Mouse (Mus musculus) lung, adult 18-20 months (tissue): ENCODE data around the gene Mettl7a1.
"Not testable (repeated sequence)": the region's sequence is repeated elsewhere in the genome, so short reads cannot be mapped to it uniquely, and the experiment has no call there.

Experiments
- DNase-seq, 2 experiments: peaks; one replicate each; pipeline ENCODE4 v3.0.0; 2022; ENCODE audit warnings: mixed read lengths in 2 of 2

Mettl7a1 gene

DNA sequence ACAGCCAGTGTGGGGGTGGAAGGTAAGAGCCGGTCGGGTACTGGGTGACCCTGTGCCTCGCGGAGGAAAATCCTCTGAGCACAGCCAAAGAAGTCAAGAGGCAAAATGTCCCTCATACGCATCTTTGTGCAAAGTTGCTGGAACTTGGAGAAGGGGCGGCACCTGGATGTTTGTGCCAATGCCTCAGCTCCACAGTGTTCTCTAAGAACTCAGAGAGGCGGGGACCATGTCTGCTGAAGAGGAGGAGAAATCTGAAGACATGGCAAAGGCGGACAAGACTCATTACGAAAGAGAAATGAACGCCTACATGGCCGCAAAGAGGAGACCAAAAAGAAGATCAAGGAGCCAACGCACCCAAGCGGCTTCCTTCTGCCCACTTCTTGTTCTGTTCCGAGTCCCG, 2.4 kb upstream of the Mettl7a1 start:
- DNase-seq = peak; percentile 54 to 60

DNA sequence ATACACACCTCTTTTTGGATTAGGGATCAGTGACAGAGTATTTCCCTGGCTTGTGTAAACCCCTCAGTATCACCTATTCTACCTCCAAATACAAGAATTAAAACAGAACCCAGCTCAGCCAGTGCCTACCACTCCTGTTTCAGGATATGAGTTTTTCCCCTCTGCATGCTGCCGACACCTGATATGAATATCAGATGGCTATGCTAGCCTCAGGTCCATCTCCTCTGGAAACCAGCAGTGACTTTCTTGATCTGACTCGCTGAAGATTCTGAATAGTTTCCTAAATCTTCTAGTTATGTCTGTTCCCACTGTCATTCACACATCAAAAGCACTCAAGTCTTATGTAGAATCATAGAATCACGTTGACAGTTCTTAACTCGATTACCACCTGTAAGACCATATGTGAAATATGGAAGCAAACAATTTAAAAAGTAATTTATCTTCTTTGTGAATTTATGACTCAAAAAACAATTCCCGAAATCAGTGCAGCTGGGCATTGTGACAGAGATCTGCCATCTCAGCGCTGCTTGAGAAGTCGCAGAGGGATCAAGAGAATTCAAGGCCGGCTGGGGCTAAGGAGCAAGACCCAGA, 417 bp upstream of the Mettl7a1 start:
- no peak for DNase-seq

DNA sequence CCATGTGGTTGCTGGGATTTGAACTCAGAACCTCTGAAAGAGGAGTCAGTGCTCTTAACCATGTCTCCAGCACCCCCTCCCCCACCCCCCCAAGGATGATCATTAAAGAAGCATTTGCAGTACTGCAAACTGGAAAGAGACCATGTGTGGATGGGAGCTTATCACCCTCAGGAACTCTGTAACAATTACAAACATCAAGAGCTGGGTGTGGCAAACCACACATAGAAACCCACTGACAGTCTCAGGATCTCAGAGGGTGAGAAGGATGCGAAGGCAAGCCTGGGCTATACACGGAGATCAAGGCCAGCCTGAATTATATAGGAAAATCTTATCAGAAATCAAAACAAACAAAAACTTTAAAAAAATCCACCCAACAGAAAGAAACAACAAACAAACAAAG, 2.3 kb downstream of the Mettl7a1 start:
- DNase-seq = no peak

DNA sequence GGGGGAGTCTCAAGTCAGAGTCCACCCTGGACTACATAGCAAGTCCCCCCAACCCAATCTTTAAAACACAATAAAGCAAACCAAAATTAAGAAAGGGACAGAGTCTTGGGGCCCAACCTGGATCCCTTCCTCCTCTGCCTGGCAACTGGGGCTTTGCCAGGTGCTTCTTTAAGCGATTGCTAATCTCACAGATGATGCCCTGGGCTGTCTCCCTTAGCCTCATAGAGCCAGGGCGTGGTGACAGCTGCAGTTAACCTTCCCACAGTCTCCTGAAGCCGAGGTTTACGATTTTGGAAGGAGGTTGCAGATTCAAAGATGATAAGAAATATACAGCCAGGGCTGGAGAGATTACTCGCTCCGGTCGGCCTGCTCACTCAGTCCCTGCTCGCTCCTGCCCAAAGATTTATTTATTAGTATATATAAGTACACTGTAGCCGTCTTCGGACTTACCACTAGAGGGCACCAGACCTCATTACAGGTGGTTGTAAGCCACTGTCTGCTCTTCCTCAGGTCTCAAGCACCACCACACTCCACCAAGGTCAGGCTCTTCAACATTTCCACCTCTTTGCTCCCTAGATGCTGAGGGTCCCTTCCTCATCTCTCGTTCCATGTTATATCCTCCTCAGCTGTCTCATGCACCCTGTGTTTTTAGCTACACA, 3.6 kb downstream of the Mettl7a1 start:
- DNase-seq = peak; percentile 46 to 58

DNA sequence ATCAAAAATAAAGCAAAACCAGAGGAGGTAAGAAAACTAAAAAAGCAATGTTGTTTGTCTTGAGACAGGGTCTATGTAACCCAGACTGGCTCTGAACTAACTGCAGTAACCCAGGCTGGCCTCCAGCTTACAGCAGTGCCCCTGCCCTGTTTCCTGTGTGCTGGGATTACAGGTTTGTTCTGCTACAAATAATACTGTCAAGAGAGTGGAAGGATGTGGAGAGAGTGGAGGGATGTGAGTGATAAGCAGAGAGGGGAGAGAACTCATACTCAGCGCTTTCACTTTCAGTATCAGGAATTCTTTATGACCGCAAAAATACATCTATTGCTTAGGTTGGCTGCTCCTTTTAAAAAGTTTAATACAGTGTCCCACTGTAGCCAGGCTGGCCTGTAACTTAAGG, 8.4 kb downstream of the Mettl7a1 start:
- no peak for DNase-seq

DNA sequence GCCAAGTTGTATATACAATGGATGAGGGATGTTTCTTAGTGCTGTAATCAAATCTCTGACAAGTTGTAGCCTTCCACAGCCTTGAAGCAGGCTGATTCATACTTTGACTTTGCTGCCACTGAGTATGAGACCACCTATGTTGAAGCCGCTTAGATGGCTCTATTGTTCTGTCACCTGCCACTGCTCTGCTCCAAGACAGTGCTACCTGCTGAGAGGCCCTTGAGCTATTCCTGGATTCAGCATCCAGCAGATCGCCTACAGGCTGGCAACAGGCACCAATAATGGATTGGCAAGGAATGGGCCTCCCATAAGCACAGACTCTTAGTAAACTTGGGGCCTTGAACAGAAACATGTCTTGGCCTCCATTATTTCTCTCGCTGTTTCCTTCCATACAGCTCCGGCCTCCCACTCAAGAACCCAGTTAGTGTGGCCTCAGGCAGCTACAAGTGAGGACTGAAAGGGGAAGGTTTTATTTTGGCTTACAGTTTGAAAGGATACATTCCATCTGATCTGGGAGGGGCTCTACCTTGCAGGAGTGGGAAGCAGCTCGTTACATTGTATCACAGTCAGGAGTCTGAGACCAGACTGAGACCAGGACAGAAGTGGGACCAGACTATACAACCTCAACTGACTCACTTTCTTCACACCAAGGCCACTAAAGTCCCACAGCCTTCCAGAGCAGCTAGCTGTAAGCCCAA, 10.7 kb downstream of the Mettl7a1 start:
- no peak for DNase-seq

DNA sequence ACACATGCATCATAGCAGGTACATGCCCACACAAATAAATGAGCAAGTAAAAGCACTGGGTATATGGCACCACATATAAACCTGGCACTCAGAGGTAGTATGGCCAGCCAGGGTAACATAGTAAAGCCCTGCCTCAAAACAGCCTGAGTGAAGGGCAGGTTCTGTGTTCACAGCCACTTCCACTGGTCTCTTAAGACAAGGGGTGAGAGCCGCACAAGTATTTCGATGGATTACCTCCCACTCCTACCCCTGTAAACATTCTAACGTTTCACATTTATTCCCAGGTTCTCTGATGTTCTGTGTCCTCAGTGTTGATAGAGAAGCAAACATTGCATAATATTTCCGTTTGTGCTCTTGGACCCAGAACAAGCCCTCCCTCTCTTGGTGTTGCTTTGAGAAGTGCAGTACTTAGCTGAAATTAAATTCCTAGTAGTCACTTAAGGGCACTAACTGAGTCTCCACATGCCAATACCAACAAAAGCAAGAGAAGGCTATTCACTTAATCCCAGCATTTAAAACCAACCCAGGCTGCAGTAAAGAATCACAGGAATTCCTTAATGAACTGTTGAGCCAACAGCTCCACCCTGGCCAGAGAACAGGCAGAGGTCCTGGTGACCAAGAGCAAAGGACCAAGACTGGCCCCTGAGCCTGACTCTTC, 14.2 kb downstream of the Mettl7a1 start:
- DNase-seq = peak; percentile 77 to 85

DNA sequence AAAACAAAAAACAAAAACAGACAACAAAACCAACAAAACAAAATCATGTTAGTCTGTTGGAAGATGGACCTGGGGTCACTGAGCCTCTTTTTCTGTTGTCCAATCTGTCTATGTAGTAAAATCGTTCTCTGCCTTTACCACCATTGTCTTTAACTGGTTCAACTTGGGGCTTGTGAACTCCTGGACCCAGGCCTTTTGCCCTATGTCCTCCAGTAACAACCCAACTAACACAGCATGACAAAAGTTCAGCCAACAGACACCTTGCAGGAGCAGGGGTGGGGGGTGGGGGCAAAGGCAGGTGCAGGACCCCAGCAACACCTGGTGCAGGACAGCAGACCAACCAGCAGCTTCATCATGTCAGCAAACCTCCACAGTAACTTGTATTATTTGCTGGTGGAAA, 15.9 kb downstream of the Mettl7a1 start:
- no peak for DNase-seq

DNA sequence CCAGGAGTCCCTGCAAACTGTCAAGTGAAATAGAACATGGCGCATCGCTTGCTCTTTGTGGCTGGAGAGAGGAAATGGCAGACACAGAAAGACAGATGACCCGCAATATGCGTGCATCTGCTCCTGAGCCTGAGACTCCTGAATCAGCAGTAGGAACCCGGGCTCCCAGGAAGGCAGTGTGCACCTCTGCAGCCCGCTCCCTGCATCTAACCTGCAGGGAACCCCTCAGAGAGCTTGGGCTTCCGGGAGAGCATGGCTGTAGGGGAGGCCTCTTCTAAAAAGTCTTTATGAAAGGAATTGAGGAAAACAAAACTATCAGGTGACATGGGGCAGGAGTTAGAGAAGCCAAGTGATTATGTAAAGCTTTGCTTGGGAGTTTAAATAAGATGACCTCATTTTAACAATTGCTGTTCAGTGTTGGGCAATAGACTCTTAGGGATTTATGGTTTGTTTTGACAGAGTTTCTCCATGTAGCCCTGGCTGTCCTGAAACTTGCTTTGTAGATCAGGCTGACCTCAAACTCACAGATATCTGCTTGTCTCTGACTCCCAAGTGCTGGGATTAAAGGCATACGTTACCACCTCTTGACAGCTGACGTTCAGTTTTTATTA, 16.5 kb downstream of the Mettl7a1 start:
- peak in 1 of 2 experiments; percentile 48 for DNase-seq

DNA sequence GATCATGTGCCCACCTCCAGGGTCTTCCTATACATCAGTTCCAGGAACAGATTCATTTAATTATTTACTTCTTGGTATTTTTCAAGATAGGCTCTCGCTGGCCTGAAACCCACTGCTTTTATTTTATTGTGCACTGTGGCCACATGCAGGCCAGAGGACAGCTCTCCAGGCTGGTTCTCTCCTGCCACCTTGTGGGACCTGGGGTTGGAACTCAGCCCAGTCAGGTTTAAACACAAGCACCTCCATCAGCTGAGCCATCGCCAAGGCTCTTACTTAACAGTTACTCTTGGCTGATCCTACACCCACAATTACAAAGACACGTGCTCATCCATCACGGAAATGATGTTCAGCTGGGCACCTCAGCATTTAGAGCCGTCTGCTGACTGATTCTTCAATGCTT, 17.2 kb downstream of the Mettl7a1 start:
- peak; percentile 86 to 91 for DNase-seq

DNA sequence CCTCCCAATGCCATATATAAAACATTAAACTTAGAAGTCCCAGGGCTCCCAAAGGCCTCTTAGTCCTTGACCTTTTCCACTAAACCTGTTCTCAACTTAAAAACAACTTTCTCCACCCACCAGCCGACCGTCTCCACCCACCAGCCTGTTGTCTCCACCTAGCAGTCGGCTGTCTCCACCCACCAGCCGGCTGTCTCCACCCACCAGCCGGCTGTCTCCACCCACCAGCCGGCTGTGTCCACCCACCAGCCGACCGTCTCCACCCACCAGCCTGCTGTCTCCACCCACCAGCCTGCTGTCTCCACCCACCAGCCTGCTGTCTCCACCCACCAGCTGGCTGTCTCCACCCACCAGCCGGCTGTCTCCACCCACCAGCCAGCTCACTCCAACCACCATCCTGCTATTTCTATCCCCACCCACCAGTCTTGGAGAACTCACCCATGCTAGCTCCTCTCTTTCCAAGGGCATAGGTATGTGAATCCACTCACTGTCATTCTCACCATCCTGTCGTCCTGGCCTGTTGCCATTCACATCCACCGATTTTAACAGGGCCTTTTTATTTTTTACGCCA, 20.2 kb downstream of the Mettl7a1 start:
- DNase-seq = no peak

DNA sequence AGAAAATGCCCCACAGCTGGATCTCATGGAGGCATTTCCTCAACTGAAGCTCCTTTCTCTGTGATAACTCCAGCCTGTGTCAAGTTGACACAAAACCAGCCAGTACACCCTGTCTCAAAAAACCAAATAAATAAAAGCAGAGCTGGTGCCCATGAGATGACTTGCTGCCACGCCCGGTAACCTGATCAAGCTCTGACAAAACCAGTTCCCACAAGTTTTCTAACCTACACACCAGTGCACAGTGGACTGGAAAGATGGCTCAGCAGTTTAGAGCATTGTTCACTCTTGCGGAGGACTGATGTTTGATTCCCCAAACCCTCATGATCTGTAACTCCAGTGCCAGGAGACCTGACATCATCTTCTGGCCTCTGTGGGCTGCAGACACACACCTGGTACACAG, 21.3 kb downstream of the Mettl7a1 start:
- DNase-seq = no peak

DNA sequence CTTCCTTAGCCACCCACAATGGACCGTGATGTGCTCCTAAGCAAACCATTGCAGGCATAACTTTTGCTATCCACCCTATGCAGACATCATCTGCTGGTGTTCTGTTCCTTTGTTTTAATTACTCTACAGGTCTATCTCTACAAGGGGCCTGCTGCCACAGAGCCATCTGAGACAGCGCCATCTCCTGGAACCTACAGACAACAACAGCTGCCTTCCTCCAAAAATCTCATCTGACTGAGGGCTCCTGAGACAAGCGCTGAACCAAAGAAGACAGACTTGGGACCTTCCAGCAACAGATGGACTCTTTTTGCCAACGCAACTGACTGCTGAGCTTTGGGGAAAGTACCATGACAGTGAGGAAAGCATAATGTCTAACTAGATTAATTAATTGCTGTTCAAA, 24.1 kb downstream of the Mettl7a1 start:
- DNase-seq = not testable (repeated sequence)

DNA sequence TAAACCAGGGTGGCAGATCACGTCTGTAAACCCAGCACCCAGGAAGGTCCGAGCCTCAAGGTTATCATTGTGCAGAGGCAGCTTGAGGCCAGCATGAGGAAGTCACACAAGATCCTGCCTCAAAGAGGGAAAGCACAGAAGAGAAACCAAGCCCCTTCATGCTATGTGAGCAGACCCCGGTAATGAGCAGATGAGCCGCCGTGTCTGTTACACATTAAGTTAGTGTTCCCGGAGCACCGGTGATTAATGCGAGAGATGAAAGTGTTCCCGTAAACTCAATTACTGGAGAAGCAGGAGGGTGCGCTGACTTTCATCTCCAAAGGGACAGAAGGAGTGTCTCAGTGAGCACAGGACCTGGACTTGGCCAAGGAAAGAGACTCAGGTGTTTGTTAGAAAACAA, 25.4 kb downstream of the Mettl7a1 start:
- not testable (repeated sequence) for DNase-seq

DNA sequence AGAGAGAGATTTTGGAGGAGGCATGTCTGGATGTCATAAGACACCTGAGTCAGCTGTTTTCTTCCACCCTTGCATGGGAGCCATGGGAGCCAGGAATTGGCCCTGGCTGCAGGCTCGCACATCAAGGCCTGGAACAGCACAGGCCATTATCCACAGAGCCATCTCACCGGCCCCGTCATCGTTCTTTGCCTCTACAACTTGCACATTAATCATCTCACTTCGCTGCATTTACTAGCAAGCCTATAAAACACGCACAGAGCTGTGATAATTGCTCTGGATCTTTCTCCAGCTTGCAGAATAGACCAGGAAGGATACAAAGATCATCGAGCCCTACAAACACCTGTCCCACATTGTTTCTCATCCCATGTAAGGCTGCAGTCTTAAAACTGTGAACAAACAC, 26.8 kb downstream of the Mettl7a1 start:
- DNase-seq = no peak

DNA sequence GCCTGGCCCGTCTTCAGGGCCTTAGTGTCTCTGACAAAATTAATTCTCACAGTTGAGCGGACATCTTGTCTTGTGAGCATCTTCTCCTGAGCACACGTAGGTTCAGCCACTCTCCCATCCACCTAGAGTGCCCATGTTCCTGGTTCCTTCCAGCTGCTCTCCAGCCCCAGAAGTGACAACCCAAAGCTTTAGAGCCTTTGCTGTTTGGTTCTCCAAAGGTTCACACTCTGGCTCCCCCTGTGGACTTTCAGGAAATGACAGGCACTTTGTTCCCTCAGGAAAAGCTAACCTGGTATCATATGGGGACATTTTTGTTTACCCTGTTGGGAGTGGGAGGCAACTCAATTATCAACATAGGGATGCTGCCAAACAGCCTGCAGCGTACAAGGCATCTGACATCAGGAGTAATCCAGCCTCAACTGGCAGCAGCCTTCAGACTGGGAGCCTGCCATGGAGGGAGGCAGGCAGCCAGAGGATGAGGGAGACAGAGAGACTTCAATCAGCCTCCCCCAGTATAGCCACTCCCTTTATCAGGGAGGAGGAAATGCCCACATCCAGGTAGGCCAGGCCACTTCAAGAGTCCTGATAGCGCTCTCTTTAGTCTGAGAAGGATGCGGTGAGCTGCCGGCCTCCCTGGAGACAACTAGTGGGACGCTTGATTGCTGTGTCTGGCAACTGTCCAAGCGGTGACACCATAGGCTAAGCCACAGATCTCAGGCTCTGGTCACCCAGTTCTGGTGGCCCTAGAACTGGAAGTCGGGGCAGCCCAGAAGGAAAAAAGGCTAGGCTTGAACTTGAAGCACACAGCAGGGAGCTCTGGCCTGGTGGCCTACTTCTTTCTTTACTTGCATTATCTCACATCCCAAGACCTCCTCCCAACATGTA, 28.4 kb downstream of the Mettl7a1 start:
- not testable (repeated sequence) for DNase-seq

DNA sequence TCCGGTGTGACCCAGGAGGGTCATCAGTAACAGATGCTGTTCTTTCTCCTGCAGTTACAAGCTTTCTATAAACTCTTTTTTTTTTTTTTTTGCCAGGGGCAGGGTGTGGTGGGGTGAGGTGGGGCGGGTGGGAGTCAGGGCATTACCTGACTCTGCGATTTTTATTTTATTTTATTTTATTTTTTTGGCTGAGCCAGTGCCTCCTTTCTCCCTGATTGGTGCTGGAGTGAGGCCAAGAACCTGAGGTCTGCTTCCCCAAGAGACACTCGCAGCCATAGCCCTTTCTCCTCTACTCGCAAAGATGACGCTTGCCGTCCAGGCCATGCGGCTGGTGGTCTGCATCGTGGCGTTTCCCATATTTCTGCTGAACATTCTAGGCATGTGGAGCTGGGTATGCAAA, 30.7 kb downstream of the Mettl7a1 start, which contains the start of gene Mettl7a3:
Gene Mettl7a3, plus strand, starts transcription at position 301 of the 400 bp plus-strand sequence.
- DNase-seq = no peak

DNA sequence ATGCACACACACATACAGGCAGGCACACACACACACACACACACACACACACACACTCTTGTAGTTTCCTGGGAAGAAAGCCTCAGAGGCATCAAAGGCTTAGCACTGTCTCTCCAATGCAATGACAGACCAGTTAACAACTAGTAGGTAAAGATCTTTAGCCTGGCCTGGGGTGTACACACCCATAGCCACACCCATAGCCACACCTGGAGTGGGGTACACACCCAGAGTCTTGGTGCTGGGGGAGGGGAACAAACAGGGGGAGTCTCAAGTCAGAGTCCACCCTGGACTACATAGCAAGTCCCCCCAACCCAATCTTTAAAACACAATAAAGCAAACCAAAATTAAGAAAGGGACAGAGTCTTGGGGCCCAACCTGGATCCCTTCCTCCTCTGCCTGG, 33.4 kb downstream of the Mettl7a1 start:
- not testable (repeated sequence) for DNase-seq

DNA sequence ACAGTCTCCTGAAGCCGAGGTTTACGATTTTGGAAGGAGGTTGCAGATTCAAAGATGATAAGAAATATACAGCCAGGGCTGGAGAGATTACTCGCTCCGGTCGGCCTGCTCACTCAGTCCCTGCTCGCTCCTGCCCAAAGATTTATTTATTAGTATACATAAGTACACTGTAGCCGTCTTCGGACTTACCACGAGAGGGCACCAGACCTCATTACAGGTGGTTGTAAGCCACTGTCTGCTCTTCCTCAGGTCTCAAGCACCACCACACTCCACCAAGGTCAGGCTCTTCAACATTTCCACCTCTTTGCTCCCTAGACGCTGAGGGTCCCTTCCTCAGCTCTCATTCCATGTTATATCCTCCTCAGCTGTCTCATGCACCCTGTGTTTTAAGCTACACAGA, 33.9 kb downstream of the Mettl7a1 start:
- peak; percentile 72 to 83 for DNase-seq

DNA sequence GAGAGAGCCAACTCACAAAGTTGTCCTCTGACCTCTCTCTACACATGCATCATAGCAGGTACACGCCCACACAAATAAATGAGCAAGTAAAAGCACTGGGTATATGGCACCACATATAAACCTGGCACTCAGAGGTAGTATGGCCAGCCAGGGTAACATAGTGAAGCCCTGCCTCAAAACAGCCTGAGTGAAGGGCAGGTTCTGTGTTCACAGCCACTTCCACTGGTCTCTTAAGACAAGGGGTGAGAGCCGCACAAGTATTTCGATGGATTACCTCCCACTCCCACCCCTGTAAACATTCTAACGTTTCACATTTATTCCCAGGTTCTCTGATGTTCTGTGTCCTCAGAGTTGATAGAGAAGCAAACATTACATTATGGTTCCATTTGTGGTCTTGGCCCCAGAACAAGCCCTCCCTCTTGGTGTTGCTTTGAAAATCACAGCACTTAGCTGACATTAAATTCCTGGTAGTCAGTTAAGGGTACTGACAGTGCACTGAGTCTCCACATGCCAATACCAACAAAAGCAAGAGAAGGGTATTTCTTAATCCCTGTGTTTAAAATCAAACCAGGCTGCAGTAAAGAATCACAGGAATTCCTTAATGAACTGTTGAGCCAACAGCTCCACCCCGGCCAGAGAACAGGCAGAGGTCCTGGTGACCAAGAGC, 37.5 kb downstream of the Mettl7a1 start:
- DNase-seq = peak; percentile 42 to 67

DNA sequence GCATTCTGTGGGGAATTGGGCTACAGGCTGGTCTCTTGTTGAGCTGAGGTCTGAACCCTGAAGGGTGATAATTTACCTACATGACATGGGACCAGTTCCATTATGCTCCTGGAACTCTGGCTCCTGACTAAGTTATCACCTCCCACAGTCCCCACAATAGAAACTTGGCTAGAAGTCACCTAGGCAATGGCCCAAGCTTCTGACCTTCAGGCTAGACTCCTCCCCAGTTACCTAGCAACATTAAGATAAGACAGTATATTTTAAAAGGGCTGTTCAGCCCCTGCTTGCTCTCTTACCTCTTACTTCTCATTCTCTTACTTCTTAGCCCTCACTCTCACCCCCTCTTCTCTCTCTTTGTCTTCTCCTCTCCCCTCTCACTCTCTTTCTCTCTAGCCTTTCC, 41.5 kb downstream of the Mettl7a1 start:
- no peak for DNase-seq
